Mouse (Mus musculus): Measurements from ENCODE around the gene Naif1.
"Not testable (repeated sequence)": the region's sequence is repeated elsewhere in the genome, so short reads cannot be mapped to it uniquely, and the experiment has no call there.

The Naif1 gene

DNA sequence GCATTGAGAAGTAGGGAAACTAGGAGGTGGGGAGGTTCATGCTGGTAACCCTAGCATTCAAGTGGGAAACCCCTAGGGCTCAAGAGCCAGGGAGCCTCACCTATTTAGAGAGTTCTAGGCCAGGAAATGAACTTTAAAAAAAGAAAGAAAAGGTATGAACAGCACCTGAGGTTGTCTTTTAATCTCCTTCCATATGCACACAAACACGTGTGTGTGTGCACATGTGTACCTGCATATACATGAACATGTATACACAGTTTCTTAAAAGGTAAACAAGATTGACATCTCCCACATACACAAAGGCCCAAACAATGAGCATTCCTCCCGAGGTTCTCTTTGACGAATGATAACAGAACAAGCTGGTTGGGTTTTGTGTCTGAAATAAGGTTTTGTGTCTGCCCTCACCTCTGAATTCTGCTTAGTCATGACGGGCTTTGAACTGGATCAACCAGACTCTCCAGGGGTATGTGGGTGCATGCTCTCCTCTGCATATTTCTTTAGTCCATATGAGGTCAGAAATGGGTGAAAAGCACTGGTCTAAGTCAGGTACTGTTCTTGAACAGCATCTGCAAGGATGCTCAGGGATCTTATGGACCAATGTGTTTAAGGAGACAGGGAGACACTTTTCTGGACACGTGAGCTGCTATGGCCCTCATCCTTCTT is 3.5 kb downstream of the Naif1 start:
- no peak for DNase-seq (ENCODE audit: low read depth in 1 of 2, low spot score in 2 of 2)

DNA sequence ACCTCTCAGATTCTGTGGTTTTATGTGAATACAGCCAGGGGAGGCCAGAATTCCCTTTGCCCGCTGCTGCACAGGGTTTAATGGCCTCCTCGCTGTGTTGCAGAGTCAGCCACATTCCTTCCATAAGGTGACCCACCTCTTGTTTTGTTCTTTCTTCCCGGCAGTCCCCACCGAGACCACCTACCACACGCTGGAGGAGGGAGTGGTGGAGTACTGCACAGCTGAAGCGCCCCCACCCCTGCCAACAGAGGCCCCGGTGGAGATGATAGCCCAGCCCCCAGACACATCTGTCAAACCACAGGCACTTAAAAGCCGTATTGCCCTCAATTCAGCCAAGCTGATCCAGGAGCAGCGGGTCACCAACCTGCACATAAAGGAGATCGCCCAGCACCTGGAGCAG is 4.4 kb downstream of the Naif1 start:
- no peak for DNase-seq (ENCODE audit: low read depth in 1 of 2, low spot score in 2 of 2)

DNA sequence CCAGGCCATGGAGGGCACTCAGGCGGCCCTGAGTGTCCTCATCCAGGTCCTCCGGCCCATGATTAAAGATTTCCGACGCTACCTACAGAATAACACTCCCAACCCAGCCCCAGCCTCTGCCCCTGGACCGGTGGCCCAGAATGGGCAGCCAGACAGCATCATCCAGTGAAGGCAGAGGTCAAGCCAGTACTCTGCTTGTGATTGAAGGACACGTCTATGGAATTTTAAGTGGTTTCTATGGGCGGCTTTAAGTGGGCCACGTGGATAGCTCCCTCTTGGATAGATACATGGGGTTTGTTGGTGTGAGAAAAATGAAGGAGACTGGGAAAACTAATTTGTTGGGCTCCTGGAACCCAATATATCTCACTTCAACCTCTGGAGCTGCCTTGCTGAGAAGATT is 4.8 kb downstream of the Naif1 start:
- DNase-seq (ENCODE audit: low read depth in 1 of 2, low spot score in 2 of 2): no peak

DNA sequence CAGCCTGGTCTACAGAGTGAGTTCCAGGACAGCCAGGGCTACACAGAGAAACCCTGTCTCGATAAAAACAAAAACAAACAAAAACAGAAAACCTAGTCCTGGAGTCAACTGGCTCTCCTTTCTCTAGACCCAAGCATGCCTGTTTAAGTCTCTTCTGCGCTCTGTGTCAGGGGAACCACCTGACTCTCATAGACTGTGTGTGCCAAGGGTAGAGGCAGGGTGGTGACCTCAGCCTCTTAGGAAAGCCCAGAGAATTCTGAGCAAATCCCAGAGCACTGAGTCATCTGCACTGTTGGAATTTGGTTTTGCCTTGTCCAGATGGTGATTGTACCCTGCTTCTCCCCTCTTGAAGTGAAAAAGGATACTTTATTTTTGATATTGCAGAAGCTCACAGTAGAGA is 8.0 kb downstream of the Naif1 start:
- no peak for DNase-seq (ENCODE audit: low read depth in 1 of 2, low spot score in 2 of 2)

DNA sequence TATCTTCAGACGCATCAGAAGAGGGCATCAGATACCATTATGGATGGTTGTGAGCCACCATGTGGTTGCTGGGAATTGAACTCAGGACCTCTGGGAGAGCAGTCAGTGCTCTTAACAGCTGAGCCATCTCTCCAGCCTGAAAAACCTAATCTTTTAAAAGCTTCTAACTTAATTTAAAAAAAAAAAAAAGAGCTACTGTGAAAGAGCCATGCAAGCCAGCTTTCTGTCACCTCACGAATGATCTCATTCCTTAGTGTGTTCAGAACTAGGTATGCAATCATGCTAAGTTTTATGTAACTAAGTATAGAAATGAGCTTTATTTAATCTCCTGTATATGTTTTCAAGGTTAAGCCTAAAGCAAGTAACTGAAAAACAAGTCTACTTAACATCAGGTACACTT is 9.4 kb downstream of the Naif1 start:
- DNase-seq (ENCODE audit: low read depth in 1 of 2, low spot score in 2 of 2): no peak

DNA sequence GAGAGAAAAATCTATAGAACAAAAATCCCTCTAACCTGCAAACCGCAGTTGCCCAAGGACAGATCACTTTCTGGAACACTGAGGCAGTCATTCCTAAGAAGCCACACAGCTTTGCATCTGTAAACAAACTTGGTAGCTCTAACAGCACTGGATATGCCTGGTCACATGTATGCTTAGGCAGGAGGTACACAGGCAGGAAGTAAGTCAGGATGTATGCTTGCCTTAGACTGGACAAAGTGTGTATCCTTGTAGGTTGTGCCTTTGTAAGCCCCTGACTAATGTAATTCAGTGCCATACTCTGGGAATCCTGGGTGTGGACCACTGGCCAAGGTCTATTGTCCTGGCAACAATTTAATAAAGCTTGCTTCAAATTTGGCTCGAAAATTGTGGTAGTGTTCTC is 13.5 kb downstream of the Naif1 start:
- DNase-seq (ENCODE audit: low read depth in 1 of 2, low spot score in 2 of 2): no peak

DNA sequence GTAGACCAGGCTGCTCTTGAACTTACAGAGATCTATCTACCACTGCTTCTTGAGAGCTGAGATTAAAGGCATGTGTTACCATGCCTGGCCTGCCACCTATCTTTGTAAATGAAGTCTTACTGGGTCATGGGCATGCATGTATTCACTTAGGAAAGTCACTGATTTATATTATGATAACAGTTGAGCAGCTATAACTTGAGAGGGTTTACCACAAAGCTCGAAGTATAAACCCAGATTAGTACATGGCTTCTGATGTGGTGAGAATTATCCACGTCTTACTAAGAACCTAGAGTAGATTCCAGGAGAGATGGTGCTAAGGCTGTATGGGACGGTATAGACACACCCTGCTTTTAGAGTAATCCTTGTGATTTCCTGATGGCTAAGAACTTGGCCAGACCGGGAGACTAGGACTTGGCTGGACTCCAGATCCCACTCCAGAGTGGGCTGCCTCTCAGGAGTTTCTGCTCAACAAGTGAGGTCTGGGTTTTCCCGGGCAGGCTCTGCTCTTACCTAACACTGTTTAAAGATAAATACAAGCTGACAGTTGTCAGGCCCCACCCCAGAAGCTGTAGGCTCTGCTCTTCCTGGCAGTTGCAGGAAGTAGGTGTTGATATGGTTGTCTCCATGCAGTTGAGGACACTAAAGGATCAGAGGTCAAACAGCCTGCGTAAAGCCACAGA is 14.1 kb downstream of the Naif1 start:
- DNase-seq (ENCODE audit: low read depth in 1 of 2, low spot score in 2 of 2): no peak

DNA sequence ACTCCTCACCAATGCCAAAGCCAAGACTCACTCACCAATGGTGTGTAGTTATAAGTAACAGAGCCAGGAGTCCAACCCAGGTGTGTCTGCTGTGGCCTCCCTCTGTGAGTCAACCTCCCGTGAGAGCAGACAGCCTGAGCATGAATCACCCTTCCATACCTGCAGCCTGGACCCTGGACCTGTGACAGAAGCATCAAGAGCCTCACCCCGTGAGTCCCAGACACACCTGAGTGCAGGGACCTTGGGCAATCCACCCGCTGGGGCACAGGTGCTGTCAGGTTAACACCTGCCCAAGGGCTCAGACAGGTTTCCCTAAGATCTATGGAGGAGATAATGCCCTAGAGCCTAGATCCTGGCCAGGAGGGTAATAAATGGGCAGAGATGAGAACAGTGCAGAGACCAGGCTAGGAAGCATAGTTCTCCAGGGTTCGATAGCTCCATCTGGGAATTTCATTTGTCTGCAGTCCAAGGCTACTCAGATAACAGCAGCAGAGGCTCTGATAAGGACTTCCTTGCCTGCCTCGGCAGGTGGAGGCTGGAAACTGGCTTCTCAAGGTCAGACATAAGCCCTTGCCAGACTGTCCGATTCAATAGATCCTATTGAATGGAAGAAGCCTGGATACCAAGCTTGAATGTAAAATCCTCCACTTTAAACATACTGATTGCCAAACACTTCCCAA is 20.9 kb downstream of the Naif1 start:
- no peak for DNase-seq (ENCODE audit: low read depth in 1 of 2, low spot score in 2 of 2)

DNA sequence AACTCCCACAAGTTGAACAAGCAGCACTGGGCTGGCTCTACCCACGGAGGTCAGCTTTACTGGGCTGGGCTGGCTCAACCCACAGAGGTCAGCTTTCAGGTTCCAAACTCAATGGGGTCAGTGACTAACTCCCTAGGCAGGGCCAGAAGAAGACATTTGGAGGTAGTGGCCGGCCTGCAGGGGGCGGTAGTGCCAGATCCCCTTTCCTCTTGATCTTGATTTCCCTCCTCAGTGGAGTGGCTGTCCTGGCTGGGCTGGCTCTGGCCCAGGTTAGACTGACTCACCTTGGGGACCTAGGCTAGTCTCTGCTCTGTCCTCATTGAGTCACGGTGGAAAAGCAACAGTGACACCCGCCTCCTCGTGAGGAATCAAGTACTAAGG is 21.4 kb downstream of the Naif1 start:
- DNase-seq (ENCODE audit: low read depth in 1 of 2, low spot score in 2 of 2): no peak

DNA sequence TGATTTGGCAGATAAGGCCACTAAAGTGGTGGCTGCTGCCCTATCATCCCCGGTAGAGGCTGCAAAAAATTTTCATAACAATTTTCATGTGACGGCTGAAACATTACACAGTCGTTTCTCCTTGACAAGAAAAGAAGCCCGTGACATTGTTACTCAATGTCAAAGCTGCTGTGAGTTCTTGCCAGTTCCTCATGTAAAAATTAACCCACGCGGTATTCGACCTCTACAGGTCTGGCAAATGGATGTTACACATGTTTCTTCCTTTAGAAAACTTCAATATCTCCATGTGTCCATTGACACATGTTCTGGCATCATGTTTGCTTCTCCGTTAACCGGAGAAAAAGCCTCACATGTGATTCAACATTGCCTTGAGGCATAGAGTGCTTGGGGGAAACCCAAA is 25.1 kb downstream of the Naif1 start:
- DNase-seq (ENCODE audit: low read depth in 1 of 2, low spot score in 2 of 2): not testable (repeated sequence)

DNA sequence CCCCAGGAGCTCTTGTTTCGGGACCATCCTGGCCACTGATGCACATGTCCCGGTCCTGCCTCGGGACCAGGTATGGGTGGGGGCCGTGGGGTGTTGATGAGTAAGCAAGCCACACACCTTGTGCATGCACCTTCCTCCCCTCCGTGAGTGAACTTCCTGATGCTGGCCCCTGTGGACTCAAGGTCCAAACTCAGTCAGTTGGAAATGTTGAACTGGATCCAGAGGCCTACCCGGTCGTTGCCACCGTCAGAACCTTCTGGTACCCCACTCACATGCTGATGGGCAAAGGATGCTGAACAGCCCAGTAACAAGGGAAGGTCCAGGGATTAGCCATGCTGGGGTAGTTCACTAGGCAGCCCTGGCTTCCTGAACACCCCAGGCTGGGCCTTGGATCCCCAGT is 32.1 kb downstream of the Naif1 start:
- DNase-seq (ENCODE audit: low read depth in 1 of 2, low spot score in 2 of 2): no peak

DNA sequence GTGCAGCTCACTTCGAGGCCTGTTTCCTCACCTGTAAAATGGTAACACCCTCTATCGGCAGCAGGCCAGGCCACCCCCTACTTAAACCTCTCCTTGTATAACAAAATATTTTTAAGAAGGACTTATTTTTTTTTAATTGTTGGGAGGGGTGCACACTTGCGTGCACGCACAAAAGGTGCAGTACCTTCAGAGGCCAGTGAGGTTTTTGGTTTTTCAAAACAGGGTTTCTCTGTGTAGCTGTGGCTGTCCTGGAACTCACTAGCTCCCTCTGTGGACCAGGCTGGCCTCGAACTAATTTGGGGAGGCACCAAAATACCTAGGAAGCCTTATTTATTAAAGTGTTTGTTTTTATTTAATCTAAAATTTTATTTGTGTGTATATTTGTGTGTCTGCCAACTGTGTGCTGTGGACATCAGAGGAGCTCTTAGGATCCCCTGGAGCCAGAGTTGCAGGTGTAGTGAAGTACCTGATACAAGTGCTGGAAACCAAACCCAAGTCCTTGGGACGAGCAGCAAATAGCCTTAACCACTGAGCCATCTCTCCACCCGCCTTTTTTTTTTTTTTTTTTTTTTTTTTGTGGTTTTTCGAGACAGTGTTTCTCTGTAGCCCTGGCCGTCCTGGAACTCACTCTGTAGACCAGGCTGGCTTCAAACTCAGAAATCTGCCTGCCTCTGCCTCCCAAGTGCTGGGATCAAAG is 33.1 kb downstream of the Naif1 start:
- DNase-seq (ENCODE audit: low read depth in 1 of 2, low spot score in 2 of 2): no peak

DNA sequence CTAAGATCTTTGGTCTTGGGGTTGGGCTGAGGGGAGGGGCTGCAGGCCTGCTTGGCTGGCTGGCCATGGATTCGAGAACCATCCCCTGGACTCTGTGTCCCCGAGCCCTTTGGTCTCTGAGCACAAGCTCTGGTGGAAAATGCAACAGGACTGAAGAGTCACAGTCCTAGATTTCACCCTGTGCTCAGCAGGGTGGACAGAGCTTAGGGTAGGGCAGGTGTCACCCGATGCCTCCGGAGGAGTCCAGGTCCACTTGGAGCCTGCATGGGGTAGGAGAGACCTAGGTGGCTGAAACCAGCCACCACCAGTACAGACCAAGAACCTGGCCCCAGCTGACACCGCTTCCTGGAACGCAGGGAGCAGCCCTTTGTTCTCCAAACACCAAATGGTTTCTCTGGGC is 34.7 kb downstream of the Naif1 start:
- DNase-seq (ENCODE audit: low read depth in 1 of 2, low spot score in 2 of 2): no peak

DNA sequence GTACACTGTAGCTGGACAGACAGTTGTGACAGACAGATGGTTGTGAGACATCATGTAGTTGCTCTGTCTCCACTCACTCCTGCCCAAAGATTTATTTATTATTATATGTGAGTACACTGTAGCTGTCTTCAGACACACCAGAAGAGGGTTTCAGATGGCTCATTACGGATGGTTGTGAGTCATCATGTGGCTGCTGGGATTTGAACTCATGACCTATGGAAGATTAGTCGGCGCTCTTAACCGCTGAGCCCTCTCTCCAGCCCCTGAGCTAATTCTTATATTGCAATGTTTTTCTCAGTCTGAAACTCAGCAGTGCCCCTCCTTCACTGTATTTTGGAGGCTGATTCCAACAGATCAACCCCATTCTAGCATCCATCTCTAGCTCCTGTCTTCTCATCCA is 35.5 kb downstream of the Naif1 start:
- DNase-seq (ENCODE audit: low read depth in 1 of 2, low spot score in 2 of 2): no peak

DNA sequence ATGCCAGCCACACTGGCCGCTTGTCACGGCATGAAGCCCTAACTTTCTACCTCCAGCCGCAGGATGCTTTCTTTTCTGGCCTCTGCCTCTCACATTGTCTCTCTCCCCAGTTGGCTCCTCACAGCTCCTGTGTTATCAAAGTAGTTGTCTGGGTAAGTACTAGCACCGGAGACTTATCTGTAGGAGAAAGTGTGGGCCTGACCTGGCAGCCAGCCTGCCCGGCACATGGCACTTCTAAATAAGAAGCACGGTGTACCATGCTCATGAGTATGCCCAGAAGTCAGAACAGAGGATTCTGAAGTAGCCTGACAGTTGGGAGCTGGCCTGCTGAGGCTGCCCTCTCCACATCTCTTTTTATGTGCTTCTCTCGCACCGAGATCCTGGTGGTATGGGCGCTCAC is 35.9 kb downstream of the Naif1 start:
- no peak for DNase-seq (ENCODE audit: low read depth in 1 of 2, low spot score in 2 of 2)

DNA sequence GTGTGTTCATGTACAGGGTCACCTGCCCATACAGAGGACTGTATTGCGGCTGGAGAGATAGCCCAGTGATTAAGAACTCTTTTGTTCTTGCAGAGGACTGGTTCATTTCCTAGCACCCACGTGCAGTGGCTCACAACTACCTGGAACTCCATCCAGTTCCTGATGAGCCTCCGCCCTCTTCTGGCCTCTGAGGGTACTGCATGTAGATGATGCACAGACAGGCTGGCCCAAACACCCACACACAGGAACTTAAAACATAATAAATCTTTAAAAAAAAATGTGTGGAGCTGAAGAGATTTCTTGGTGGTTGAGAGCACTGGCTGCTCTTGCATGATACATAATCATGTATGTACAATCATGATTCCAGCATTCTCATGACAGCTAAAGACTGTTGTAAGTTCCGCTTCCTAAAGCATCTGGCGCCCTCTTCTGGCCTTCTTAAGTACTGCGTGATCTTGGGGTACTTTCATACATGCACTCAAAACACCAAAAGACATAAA is 36.9 kb downstream of the Naif1 start:
- peak; percentile 66 to 83 for DNase-seq (ENCODE audit: low read depth in 1 of 2, low spot score in 2 of 2)

DNA sequence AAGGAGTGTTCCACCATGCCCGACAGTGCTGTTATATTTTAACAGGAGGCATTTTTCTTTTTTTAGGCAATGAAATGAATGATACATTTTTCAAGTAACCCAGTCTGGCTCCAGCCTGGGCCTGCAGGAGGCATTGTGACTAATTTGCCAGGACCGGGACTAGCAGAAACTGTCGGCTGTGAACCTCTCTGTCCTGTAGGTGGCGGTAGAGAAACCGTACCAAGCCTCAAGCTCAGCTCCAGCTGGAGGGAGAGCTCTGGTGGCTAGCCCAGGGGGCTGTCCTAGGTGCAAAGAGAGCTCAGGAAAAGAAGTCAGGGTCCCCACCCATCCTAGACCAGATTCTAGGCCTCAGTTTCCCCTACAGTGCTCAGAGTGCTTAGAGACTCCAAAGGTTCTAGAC is 38.4 kb downstream of the Naif1 start:
- DNase-seq (ENCODE audit: low read depth in 1 of 2, low spot score in 2 of 2): peak; percentile 44 to 63

DNA sequence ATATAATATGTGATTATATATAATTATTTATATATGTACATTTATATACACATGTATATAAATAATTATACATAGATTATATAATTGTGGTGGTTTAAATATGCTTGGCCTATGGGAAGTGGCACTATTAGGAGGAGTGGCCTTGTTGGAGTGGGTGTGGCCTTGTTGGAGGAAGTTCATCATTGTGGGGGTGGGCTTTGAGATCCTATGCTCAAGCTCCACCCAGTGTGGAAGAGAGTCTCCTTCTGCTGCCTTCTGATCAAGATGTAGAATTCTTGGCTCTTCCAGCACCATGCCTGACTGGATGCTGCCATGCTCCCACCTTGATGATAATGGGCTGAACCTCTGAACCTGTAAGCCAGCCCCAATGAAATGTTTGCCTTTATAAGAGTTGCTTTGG is 40.5 kb downstream of the Naif1 start:
- not testable (repeated sequence) for DNase-seq (ENCODE audit: low read depth in 1 of 2, low spot score in 2 of 2)

DNA sequence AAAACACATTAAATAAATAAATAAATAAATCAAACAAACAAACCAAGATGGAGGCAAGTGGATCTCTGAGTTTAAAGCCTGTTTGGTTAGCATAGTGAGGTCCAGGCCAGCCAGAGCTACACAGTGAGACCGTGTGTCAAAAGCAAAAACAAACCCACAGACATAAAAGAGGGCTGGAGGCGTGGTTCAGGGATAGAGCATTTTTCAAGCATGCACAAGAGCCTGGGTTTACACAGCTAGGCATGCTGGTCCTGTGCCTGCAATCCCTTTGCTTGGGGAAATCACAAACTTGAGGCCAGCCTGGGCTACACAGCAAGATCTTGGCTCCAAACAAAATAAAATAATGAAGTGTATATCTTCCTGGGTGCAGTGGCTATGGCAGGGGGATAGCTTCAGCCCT is 42.4 kb downstream of the Naif1 start:
- DNase-seq (ENCODE audit: low read depth in 1 of 2, low spot score in 2 of 2): no peak

DNA sequence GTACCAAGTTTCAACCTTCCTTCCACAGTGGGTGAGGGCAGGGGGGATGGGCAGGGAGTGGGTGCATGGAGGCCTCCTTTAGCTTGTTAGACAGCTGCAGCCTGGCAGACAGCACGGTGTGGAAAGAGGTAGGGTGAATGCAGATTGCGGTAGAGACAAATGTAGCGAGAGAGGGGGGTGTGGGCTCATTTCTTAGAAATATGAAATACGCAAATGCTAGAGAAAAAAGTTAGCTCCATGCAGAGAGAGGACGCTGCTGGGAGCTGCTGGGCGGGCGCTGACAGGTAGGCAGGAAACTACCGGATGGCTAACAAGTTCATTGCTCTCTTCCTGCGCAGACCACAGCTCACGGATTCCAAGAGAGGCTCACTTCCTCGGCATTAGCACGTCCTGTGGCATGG is 43.0 kb downstream of the Naif1 start:
- no peak for DNase-seq (ENCODE audit: low read depth in 1 of 2, low spot score in 2 of 2)

DNA sequence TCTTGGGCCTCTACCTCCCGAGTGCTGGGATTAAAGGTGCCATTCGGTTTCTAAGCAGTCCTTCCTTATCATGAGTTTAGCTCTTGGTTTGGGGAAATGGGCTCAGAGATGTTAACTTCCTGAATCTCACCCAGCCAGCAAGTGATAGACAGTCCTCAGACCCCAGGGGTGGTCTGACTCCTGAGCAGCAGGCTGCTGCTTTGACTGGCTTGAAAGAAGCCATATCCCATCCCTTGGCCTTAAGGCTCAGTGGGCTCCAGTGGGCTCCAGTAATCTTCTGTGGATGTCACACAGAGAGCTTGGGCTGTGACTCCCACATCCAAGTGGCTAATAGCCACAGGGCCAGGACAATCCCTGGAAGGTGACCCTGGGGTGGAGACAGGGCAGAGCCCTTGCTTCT is 44.3 kb downstream of the Naif1 start:
- DNase-seq (ENCODE audit: low read depth in 1 of 2, low spot score in 2 of 2): no peak

DNA sequence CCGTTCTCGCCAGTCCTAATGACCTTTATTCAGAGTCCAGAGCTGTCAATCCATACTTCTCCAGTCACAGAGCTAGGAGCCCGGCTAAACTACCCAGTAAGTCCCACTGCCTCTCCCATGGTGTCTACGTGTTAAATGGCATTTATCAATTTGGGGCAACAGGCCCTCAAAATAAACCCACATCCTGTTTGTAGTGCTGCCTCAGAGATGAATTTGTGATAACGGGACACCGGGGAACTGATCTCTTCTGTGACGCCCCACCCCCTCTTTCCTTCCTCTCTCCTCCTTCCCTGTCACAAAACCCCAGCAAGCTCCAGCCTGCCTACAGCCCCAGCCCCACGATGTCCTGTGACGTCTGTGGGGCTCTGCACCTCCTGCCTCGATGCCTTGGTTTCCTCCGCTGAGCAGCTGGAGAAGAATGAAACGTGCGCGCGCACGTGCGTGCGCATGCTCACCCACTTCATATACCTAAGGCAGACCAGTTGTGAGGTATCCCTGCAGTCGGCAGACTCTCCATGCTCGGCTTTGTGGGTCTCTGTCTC is 45.0 kb downstream of the Naif1 start:
- no peak for DNase-seq (ENCODE audit: low read depth in 1 of 2, low spot score in 2 of 2)
